Mouse (Mus musculus) lung, postnatal 10 days (tissue): ENCODE data around the gene Skida1.
"Not testable (repeated sequence)": the region's sequence is repeated elsewhere in the genome, so short reads cannot be mapped to it uniquely, and the experiment has no call there.

Experiments
- DNase-seq: peaks from one replicate; pipeline ENCODE4 v3.0.0; 2021

Skida1 gene

DNA sequence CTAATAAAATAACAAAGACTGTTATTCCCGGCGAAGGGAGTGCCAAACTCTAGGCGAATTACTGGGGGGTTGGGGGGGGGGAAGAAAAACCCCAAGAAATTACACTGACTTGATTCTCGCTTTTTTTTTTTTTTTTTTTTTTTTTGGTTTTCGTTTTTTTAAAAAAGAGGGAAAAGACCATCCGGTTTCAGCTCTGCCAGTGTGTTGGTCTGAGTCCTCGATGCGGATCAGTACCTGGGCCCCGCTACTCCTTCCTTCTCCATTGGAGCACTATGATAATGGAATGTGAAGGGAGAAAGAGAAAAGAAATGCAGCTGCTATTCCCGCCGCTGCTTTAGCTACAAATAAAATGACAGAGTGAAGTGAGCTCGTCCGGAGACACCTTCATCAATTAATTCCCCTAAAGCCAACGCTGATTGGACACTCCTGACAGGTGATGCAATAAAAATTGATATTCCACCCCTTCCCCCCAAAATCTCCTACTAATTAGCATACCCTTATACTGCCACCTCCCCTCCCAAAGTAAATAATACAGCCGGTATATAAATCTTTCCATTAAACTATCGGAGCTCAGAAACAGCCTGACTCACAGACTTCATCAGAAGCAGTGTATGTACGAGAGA, at the start of gene Skida1:
TSS of gene Skida1 (minus strand) at position 599 of the 623 bp plus-strand sequence.
- no peak for DNase-seq

DNA sequence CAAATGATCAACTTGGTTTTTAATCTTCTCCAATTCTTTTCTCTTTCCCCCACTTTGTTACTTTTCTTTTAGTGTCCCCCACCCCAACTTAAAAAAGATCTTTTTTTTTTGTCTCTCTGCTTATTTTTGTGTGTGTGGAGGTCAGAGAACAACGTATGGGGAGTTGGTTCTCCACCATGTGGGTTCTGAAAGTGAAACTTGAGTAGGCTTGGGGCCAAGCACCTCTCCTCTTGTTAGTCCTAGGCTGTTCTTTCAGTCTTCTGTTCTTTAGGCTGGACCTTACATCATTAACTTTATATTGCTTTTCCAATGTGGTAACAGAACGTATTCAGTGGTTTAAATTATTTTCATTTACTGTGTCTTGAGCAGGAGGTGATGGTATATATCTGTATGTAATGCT, 47.0 kb upstream of the Skida1 start:
- DNase-seq, result no peak

DNA sequence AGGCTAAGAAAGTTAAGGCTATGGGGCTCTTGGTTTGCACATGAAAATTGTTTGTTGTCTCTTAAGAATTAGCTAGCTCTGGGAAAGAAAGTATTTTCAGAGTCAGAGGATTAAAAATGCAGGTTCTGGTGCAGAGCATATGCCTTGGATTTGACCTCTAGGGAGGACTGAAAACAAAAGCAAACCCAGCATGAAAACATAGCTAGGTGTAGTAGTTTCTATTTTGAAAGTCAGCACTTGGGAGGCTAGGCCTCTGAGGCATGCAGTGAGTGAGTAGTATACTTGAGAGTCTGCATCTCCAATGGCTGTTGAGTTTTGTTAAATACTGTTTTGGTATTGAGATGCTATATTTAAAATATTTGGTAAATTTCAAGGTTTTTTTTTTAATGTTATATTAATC, 45.5 kb upstream of the Skida1 start:
- no peak for DNase-seq

DNA sequence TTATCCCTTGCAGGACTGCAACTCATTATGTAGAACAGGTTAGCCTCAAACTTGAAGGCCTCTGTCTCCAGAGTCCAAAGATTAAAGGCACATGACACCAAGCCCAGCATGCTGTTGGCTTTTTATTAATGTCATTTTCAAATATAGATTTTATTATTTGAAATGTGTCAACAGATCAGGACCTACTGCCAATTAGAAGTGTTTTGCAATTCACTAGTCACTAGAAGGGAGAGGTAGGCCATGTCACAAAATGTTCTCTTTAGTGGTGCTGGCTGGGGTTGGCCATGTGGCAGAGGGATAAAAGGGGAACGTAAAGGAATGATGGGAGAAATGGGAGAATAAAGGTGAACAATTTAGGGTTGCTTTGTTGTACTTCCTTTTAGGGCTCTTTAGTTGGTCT, 45.0 kb upstream of the Skida1 start:
- DNase-seq, result no peak

DNA sequence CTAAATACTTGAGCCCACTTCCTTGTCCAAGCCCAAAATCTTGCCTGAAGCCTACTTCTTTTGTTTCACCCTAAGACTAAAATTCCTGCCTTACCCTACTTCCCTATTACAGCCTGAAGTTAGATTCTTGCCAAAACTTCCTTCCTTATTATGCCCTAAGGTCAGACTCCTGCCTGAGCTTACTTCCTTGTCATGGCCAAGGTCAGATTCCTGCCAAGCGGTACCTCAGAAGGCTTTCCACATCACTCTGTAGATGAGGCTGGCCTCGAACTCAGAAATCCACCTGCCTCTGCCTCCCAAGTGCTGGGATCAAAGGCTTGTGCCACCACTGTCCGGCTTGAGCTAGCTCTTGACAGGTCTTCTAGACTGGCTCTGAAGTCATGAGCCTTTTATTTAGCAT, 38.8 kb upstream of the Skida1 start:
- DNase-seq, result not testable (repeated sequence)

DNA sequence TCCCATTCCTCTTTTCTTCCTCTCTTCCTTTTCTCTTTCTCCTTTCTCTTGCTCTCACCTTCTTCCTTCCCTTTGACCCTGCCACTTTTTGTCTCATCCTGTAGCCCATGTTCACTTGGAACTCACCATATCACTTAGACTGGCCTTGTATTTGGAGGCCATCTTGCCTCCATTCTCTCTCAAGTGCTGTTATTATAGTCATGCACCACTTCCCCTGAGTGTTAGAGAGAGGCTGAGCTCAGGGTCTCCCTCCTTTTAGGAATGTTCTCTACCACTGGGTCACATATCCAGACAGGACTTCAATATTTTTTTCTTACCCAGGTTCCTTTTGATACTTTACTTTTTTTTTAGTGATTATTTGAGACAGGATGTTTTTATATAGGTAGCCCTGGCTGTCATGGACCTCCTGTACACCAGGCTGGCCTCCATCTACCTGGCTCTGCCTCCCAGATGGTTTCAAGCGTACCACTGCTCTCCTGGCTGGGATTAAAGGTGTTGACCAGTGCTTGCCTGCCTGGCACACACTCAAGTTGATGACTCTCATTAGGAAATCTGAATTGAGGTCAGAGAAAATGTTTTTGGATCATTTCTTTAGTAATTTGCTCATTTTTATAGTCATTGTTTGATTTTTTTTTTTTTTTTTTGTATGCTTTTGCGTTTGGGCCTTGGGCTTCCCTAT, 31.5 kb upstream of the Skida1 start:
- no peak for DNase-seq

DNA sequence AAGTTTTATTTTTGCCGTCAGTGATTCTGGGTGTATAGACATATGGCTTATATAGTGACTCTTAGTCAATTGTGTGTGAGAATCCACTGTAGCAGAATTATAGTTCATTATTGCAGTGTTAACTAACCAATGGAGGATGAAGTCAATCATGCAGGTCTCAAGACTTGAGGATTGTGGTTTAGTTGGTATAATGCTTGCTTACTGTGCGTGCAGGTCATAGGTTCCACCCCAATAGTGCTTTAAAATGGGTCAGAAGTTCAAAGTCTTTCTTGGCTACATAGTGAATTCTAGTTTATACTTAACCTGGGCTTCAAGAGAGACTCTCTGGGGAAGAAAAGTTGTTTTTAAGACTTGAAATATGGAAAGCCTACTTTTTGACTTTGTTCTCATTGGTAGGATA, 23.1 kb upstream of the Skida1 start:
- DNase-seq, result no peak

DNA sequence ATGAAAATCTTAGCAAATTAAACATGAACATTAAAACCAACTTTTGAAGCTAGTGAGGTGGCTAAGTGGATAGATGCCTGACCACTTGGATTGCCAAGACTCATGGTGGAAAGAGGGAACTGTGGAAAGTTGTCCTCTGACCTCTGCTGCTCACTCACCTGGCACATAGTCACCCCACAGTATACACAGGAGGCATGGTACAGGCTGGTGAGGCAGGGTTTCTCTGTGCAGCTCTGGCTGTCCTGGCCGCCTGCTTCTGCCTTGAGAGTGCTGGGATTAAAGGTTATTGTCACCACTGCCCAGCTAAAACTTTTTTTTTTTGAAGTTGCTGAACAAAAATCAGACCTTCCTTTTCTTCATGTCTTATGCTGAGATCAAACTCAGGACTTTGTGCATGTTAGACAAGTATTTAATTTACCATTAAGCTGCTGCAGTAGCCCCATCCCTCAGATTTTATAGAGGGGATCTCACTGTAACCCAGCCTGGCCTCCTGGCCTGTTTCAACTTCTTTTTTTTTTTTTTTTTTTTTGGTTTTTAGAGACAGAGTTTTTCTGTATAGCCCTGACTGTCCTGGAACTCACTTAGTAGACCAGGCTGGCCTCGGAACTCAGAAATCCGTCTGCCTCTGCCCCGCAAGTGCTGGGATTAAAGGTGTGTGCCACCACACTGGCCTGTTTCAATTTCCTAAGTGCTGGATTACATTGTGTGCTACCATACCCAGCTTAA, 19.4 kb upstream of the Skida1 start:
- no peak for DNase-seq

DNA sequence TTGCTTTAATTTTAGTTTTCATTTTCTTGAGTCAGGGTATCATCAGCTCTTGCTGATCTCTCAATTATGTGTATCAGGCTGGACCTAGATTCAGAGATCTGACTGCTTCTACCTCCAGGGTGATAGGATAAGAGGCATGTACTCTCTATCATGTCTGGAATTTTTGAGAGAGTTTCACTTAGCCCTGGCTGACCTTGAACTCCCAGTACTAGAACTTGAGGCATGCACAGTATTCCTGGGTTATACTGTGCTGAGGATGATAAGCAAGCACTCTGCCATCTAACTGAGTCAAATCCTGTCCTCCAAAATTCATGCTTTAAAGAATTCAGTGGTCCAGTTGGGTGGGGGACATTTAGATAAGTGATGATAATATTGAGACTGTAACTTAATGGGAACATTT, 17.6 kb upstream of the Skida1 start:
- DNase-seq, result no peak

DNA sequence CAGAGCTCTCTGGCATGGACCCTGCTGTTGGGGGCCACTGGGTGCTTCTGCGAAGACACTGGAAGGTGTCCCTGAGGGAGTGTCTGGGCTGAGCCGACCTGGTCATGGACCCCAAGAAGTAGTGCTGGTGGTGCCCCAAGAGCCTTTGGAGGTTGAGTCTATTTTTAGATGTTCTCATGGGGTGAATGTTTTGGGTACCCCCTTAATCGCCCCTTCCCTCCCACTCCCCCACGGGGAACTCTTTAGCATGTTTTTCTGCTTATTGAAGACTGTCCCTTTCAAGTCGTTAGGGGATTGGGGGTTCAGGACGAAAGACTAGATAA, 16.8 kb upstream of the Skida1 start:
- no peak for DNase-seq

DNA sequence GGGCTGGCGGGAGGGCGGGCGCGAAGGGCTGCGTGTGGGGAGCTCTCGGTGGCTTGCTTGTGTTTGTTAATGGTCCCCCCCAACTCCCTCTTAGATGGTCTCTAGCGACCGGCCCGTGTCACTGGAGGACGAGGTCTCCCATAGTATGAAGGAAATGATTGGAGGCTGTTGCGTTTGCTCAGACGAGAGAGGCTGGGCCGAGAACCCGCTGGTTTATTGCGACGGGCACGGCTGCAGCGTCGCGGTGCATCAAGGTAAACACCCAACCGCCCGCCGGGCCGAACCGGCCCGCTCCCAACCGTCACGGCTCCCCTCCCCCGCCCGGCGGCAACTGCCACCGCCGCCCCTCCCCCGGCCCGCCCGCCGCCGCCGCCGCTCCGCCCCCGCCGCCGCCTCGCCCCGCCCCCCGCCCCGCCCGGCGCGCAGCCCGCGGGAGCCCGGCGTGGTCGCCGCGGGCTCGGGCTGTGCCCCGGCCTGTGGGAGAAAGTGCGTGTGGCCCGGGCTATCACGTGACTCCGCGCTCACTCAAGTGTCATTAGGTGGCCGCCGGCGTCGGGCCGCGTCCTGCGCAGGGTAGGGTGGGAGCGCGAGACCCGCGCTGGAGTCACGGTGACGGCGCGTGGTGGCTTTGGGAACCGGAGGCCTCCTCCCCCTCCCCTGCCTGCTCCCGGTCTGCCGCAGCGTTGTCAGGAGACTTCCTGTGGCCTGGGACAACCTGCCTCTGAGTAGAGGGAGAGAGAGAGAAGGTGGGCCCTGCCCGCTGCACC, 16.3 kb upstream of the Skida1 start:
- peak; percentile 82 for DNase-seq

DNA sequence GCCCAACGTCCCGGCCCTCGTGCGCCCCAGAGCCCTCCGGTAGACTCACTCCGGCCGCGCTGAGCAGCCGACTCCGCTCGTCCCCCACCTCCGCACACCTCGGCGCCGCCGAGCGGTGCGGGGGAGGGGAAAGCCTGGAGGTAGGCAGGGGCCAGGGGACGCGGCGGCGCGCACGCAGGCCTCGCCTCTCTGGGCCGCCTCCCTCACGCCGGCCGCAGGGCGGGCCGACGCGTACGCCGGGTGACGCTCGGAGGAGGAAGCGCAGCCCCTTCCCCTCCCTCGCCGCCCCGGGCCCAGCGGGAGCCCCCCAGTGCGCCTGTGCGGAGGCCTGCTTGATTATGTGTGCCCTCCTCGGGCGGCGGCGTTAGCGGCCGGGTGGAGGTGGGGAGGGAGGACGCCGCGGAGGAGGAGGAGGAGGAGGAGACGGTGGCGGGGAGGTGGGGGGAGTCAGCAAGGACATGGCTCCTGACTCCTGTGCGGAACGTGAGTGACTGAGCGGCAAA, 15.6 kb upstream of the Skida1 start:
- peak; percentile 95 for DNase-seq

DNA sequence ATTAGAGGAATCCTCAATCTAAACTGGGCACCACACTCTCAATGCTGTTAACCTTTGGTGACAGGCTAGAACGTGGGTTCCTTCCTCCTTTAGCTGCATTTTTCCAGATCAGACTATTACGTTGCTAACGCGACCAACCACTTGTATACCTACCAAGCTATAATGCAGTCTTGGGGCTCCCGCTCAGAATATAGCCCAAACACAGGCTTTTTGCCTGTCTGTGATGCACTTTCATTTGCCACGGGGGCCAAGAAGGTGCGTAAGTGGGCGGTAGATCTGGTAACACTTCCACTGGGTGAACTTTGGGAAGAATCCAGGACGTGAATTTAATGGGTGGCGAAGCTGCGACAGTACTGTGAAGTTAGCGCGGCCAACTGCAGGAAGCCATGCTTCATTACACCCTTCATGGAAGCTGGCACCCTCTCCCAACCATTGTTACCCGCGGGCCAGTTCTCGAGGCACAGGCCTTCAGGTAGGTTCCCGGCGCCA, 15.0 kb upstream of the Skida1 start:
- DNase-seq, result peak; percentile 76

DNA sequence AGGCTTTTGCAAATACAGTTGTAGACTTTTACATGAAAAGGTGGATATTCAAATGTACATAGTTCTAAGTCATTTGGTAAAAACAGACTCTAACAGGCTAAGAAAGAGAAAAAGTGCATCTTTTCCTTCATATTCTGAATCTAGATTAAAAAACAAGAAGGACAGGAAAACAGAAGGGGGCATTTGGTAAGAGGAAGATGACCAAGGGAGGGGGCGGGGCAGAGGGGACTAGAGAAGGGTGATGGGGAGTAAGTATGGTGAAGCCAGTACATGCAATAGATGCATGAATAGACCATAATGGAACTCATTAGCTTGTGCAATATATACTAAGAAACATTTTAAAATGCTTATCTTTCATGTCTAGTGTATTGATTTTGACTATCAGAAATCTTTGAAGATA, 11.5 kb upstream of the Skida1 start:
- no peak for DNase-seq

DNA sequence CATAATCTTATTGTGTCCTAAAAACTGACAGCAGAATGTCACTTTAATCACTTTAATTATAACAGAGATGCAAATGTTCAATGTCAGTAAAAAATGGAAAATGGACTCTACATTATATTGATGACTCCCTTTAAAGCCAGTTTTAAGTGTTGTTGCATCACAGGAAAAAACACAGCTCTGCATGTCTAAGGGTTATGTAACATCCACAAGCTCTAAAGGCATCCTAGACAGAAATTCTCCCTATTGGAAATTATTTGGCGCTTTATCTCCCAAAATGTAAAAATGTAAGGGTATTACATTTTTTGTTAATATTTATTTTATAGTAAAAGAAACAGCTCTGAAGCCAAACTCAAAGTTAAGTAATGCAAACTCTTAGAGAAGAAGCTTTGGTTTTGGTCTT, 11.0 kb upstream of the Skida1 start:
- no peak for DNase-seq

DNA sequence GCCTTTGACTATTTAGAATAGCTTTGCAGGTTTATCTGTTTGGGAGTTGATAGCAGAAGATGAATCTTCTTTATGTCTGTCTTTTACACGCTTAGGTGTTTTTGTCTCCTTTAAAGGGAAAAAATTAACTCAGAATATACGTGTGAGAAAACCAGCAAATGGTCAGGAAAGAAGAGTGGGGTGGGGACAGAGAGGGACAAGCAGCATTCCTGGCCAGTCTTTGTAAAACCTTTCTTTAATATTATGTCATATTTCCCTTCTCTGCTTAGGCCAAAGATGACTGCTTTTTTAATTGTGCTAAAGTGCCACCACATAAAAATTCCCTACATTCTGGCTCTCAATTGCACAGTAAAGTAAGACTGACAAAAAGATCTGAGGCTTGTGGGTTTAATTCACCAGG, 10.2 kb upstream of the Skida1 start:
- DNase-seq, result no peak

DNA sequence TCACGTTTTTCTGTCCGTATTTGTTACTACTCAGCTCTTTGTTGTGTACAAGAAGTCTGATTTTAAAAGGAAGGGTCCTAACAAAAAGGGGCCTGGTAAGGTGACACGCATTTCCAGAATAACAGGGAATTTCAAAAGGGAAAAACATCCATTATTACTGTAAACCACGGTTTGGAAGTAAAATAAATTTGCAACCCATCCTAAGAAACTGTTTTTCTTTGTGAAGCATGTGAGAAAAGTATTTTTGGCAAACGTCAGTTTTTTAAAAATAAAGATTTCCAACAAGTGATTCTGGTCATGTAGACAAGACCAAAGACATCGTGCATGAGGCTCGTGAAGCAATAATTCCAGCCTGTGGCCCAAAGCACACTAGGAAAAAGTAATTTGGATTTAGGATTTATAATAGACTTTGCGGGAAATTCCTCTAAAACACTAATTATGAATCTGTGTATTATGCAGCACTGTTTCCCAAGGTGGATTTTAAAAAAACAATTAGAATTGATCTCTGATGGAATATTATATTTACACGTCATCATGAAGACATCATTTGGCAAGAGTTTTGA, 9.4 kb upstream of the Skida1 start:
- no peak for DNase-seq

DNA sequence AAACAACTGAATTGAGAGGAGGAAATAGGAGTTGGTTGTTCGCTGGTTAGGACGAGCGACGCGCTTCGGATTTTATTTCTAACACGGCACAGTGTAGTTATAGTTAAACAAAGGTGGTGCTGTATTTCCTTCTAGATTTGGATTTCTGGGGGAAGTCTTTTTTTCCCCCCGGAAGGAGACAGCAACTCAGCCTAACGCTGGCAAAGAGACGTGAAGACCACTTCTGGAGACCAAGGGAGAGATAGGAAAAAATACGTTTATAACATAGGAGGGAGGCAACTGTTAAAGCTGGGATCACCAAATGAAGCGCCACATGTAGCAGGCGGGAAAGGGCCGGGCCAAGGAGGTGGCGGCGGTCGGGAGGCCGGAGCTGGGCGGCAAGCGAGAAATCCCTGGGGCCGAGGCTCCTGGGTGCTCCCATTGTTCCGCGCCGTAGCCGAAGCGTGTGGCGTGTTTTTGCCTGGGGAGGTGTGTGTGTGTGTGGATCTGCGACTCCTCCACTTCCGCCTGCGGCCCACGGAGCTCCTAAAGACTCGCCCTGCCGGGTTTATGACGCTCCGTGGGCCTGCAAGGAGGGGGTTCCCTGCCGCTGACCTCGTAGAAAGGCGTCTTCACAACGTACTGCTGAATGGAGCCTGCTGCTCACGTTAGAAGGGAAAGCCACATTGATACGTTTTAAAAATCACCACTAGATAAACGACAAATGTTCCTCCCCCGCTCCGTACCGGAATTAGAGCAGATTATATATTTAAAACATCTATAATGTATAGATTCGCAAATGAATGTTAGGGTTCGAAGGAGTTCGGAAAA, 8.7 kb upstream of the Skida1 start:
- DNase-seq, result peak; percentile 76

DNA sequence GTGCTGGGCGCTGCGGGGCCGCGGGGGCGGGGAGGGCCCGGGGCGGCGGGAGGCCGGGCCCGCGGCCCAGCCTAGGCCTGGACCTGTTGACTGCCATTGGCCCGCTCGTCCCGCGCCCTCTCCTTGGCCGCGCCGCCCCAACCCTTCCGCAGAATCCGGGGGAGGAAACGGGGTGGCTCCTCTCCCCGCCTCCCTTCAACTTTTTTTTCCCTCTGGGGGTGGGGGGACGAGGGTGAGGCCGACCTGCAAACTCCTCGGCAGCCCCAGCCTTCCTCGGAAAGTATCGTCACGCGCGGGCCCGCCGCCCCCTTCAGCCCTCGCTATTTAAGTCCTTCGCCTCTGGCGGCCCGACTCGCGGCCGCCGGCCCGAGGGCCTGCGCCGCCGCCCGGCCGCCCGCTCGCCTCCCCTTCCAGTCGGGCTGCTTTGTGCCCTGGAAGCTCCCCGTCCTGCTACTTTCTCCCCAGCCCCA, 8.0 kb upstream of the Skida1 start:
- DNase-seq, result peak; percentile 99

DNA sequence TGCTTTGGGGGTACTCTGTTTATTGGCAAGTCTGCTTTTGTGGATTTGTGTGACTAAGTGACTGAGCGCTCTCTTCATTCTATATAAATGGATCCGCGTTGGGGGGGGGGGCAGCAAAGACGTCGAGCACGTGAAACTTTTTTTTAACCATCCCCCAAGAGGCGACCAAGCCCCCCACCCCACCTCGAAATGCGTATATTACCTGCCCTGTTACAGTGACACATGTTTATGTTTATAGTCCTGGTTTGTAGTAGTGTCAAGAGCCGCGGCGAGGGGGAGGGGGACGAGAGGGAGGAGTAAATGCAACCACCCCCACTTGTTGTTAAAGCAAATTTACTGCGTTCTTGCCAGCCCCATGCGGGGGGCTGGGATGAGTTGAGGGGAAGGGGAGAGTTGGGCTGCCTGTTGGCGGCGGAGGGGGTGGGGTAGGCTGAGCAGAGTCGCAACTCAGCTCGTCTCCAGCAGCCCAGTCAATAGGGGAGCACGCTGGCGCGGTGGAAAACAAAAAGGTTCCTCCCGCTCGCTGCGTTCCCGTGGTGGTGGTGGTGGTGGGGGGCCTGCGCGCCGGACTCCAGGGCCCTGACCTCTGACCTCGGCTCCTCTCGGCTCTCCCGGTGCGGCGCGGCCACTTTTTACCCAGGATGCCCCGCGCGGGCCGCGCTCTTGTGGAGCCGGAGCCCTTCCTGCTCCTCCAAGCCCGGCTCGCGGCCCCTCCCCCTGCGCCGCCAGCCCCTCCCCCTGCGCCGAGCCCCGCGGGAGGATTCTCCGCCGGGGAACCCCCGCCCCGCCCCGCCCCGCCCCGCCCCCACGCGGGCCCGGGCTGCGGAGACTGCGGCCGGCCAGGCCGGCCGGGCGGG, 7.3 kb upstream of the Skida1 start:
- peak; percentile 97 for DNase-seq
